Mouse (Mus musculus) cerebellum, adult 2 months (tissue): ENCODE data around the gene Pdhx.

ENCODE experiments used
- CTCF ChIP-seq: fragments of 200-500 bp; IDR thresholded peaks from 2 replicates; pipeline ENCODE4 v1.5.1; 2011; ENCODE audit warnings: low read depth, mild to moderate bottlenecking, control low read depth, low read length, moderate library complexity, borderline replicate concordance; ENCODE audit not compliant: insufficient read depth
- POLR2A ChIP-seq: fragments of 200-500 bp; IDR thresholded peaks from 2 replicates; pipeline ENCODE4 v1.6.1; 2011; ENCODE audit warnings: low read length, control low read depth, borderline replicate concordance; ENCODE audit not compliant: insufficient read depth

- TF ChIP-seq POLR2A (no peak), CTCF (no peak)
Measured at GRCm38 (mm10) chr2:102992405-102992804, 80.9 kb downstream of the Pdhx start.
